Mouse (Mus musculus) ovary, postnatal 36 days (tissue): ENCODE data around the gene Odf3l1.
A peak's percentile ranks its signal among the peaks of the same experiment; 100 is the strongest.

Experiments
- DNase-seq: peaks from one replicate; pipeline ENCODE4 v3.0.0; 2022; ENCODE audit warnings: low spot score, mixed read lengths

Odf3l1 gene

DNA sequence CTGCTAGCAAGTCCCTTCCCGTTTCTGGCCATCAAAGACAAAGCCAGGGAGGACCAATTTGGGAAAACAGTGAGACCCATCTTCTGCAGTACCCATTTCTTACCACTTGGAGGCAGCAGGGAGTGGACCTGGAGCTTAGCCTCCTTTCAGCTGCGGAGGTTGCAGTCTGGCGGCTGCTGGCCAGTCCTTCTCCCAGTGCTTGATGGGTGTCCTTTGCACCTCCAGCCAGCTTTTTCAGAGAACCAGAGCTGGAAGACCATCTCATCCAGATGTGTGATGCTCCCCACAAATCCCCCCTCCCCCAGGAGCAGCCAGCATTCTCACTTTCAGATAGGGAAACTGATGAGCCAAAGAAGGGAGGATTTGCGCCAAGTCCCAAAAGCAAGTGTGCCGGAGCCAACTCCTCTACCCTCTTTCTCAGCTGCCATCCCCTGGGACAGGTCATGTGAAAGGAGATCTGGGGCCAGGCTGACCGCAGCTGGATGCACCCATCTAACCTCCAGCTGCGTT lies 20.7 kb downstream of the Odf3l1 start:
- peak; percentile 51 for DNase-seq

- DNase-seq: no peak
Measured at GRCm38 (mm10) chr9:56842303-56842719, 22.2 kb downstream of the Odf3l1 start.

- DNase-seq: no peak
Measured at GRCm38 (mm10) chr9:56841864-56842263, 22.6 kb downstream of the Odf3l1 start.

- no peak for DNase-seq
Measured at GRCm38 (mm10) chr9:56840721-56841120, 23.8 kb downstream of the Odf3l1 start.

DNA sequence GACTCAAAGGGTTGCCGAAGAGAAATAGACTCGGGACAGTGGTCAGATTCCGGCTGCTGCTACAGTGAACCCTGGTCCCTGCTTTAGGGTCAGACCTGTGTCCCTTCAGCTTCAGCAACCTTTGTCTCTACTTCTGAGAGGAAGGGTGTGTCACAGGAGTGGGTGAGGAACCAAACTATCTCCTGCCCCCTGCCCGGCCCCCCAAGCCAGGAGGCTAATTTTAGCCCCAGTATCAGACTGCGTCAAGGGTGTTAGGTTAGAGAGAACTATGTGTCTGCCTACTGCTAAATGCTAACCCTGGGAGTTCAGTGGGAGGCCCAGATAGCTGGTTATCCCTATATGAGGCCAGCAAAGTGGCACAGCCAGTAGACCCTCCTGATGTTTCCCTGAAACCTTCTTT lies 29.3 kb downstream of the Odf3l1 start:
- DNase-seq: no peak

DNA sequence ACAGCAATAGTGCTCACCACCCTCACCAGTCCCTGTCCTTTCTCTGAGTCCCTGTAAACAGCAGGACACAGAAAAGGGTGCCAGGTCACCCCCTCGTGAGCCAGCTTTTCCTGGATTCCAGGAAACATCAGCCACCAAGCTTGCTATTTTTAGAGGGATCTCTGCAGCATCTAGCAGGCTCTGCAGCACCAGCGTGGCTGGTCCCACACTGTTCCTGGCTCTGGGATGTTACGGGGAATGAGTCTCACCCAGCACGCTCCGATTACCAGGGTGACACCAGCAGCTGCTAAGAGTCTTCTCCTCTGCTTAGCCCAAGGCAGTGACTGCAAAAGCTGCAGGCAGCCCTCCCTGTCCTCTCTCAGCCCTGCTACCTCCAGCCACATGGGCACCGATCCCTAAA lies 31.6 kb downstream of the Odf3l1 start:
- DNase-seq: no peak

GRCm38 (mm10) chr9:56831904-56832303 lies 32.6 kb downstream of the Odf3l1 start:
- no peak for DNase-seq

DNA sequence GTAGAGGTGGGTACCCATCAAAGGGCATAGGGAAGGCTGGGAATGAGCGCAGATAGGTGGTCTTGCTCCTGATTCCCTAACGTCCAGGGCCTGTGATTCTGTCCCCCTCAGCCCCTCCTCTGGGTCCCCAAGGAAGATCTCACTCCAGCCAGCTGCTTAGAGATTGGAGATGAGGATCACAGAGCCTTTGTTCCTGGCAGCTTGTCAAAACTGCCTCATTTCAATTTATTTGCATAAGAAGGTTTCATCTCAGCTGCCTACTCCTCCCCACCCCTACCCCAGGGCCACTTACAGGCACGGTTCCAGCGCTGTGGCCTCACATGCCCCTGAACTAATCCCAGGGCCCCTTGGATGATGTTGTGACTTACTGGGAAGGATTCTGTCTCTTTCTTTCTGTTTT lies 34.3 kb downstream of the Odf3l1 start:
- peak; percentile 55 for DNase-seq

GRCm38 (mm10) chr9:56828841-56829240 lies 35.6 kb downstream of the Odf3l1 start:
- no peak for DNase-seq

DNA sequence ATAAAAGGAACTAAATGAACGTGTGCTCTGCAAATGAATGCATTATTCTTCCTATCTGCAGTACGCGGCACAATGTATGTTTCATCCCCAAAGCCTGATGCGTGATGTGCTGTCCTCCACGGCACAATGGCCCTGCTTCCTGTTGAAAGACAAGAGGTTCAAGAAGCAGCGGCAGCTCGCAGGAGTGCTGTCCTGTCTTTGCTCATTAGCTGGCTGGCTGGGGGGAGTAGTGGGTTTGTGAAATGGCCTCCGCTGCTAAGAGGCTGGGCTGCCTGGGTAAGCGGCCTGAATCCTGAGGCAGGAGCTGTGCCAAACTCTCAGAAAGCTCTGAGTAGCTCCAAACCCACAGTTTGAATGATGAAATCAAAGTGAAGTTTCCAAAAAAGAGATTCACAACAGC lies 36.3 kb downstream of the Odf3l1 start:
- no peak for DNase-seq

- DNase-seq: no peak
Measured at GRCm38 (mm10) chr9:56825476-56826213, 38.8 kb downstream of the Odf3l1 start.

DNA sequence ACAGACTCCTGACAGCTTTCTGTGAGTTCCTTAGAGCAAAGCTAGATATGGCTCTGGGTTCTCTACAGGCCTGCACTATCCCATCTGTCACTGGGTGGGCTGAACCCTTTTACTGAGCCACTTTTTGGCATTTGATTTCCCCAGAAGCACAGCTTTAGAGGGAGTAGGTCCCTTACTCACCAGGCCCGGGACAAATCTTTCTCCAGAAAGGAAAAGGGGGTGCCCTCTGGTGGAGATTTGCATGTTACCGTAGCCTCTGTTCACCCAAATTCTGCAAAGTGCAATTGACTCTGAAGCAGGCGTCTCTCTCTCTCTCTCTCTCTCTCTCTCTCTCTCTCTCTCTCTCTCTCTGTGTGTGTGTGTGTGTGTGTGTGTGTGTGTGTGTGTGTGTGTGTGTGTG lies 39.6 kb downstream of the Odf3l1 start:
- no peak for DNase-seq

GRCm38 (mm10) chr9:56810916-56811315 lies 53.6 kb downstream of the Odf3l1 start:
- DNase-seq: no peak

GRCm38 (mm10) chr9:56807990-56808389 lies 56.5 kb downstream of the Odf3l1 start:
- no peak for DNase-seq

- DNase-seq: no peak
Measured at GRCm38 (mm10) chr9:56803146-56803545, 61.3 kb downstream of the Odf3l1 start.
